Mouse (Mus musculus) large intestine, adult 2 months (tissue): ENCODE data around the gene Nop16. TPM values are rescaled to one million over a fixed set of nuclear protein-coding genes. Genes with fewer than 3 reads are reported as not detected.

Experiments
- DNase-seq: peaks from one replicate; pipeline ENCODE4 v3.0.0-alpha.2; 2012; ENCODE audit warnings: low read depth, low spot score
- WGBS: fragments of 180-500 bp; shearing (Covaris S2); methylation state at CpG from one replicate; pipeline ENCODE4 v1.1.7; 2018; 5-methylcytosine and 5-hydroxymethylcytosine counted together
- polyA plus RNA-seq: library from polyadenylated mRNA; depleted of rRNA; stranded (reverse); fragments of >200 nt; gene quantifications from 2 replicates; pipeline ENCODE4 v1.2.3, GENCODE M21; 2012

Nop16 gene
- polyA plus RNA-seq, 1 experiment = 12.2 TPM

- DNase-seq = no peak
- WGBS = 25% methylated on average over 12 of the region's 12 CpGs
Observed at GRCm38 (mm10) chr13:54598622-54599143, 8.8 kb upstream of the Nop16 start.

GRCm38 (mm10) chr13:54596870-54597269 is 7.0 kb upstream of the Nop16 start:
- DNase-seq = no peak
- WGBS = 60% methylated on average over 5 of the region's 5 CpGs

- DNase-seq = no peak
- 40% methylated on average over 8 of the region's 8 CpGs for WGBS
Observed at GRCm38 (mm10) chr13:54596107-54596690, 6.3 kb upstream of the Nop16 start.

- WGBS = 85% methylated on average over 11 of the region's 11 CpGs
Observed at GRCm38 (mm10) chr13:54593617-54594016, 3.7 kb upstream of the Nop16 start.

GRCm38 (mm10) chr13:54591776-54592356 is 2.0 kb upstream of the Nop16 start:
- 81% methylated on average over 8 of the region's 8 CpGs for WGBS
- no peak for DNase-seq

More at GRCm38 (mm10) chr13:54593617-54594016, 3.7 kb upstream of the Nop16 start:
- no peak for DNase-seq

GRCm38 (mm10) chr13:54589414-54589995 is 385 bp downstream of the Nop16 start:
- no peak for DNase-seq

GRCm38 (mm10) chr13:54585831-54586230 is 4.1 kb downstream of the Nop16 start:
- 90% methylated on average over 11 of the region's 11 CpGs for WGBS
- no peak for DNase-seq

More at GRCm38 (mm10) chr13:54589414-54589995, 385 bp downstream of the Nop16 start:
- WGBS = under 1% methylated on average over 24 of the region's 24 CpGs

GRCm38 (mm10) chr13:54582860-54583259 is 7.0 kb downstream of the Nop16 start:
- 33% methylated on average over 5 of the region's 5 CpGs for WGBS
- DNase-seq = no peak

- DNase-seq = no peak
Observed at GRCm38 (mm10) chr13:54582126-54582525, 7.8 kb downstream of the Nop16 start.

GRCm38 (mm10) chr13:54581385-54581784 is 8.5 kb downstream of the Nop16 start:
- DNase-seq = no peak
- WGBS = 22% methylated on average over 2 of the region's 2 CpGs

More at GRCm38 (mm10) chr13:54582126-54582525, 7.8 kb downstream of the Nop16 start:
- 33% methylated on average over 10 of the region's 10 CpGs for WGBS

- no peak for DNase-seq
- WGBS = 84% methylated on average over 21 of the region's 21 CpGs
Observed at GRCm38 (mm10) chr13:54577652-54578507, 12.0 kb downstream of the Nop16 start.

GRCm38 (mm10) chr13:54575489-54575888 is 14.4 kb downstream of the Nop16 start:
- DNase-seq = no peak
- 1% methylated on average over 19 of the region's 19 CpGs for WGBS

GRCm38 (mm10) chr13:54574854-54575481 is 14.9 kb downstream of the Nop16 start, which contains the start of gene Arl10:
TSS of gene Arl10 (plus strand) at chr13:54575015.
- WGBS = under 1% methylated on average over 55 of the region's 55 CpGs
- DNase-seq = no peak

- no peak for DNase-seq
- WGBS = 89% methylated on average over 4 of the region's 4 CpGs
Observed at GRCm38 (mm10) chr13:54572621-54573020, 17.3 kb downstream of the Nop16 start.

GRCm38 (mm10) chr13:54571637-54572036 is 18.3 kb downstream of the Nop16 start:
- no peak for DNase-seq
- 66% methylated on average over 2 of the region's 2 CpGs for WGBS

- DNase-seq = no peak
- 81% methylated on average over 4 of the region's 4 CpGs for WGBS
Observed at GRCm38 (mm10) chr13:54570736-54571135, 19.2 kb downstream of the Nop16 start.

GRCm38 (mm10) chr13:54569282-54569681 is 20.6 kb downstream of the Nop16 start:
- DNase-seq = no peak
- 62% methylated on average over 1 of the region's 1 CpGs for WGBS

GRCm38 (mm10) chr13:54568380-54568779 is 21.5 kb downstream of the Nop16 start:
- DNase-seq = no peak
- WGBS = 70% methylated on average over 5 of the region's 5 CpGs

GRCm38 (mm10) chr13:54565594-54566345 is 24.1 kb downstream of the Nop16 start:
- WGBS = 34% methylated on average over 8 of the region's 8 CpGs
- no peak for DNase-seq
